19 mouse cellular contexts compared by ENCODE assay signal in genomic region chr4:98500875-98501274, GRCm38 (mm10).
A peak's percentile ranks its signal among the peaks of the same experiment; 100 is the strongest.
DNase-seq lines count a peak whose midpoint lies in the region.
"Had no signal": no experiment of that assay in that cellular context is flagged by ENCODE, and none has a peak within 500 bp of the region (broad histone marks: within the 10 kb centered on the region; RNA-seq: fewer than 3 reads in every experiment).

No protein-coding gene starts in this region.

- H3K27me3 ChIP-seq in heart, embryonic 10.5 days (ENCODE audit: insufficient read depth, poor library complexity, severe bottlenecking): no peaks in the 10 kb centered on the region
- H3K27me3 ChIP-seq in limb, embryonic 10.5 days (ENCODE audit: low read depth, poor library complexity, severe bottlenecking): no peaks in the 10 kb centered on the region
- H3K27me3 ChIP-seq: CH12.LX; embryonic facial prominence, embryonic 12.5 days; forebrain, embryonic 13.5 days; heart, embryonic 12.5 days; intestine, embryonic 15.5 days; limb, embryonic 12.5 days had no signal

- peaks cover 5% of the 10 kb centered on the region for H3K36me3 ChIP-seq in heart, embryonic 10.5 days
- peaks cover 4% of the 10 kb centered on the region; the same call in 1 of the 2 replicates for H3K36me3 ChIP-seq in limb, embryonic 10.5 days
- H3K36me3 ChIP-seq: G1E; intestine, embryonic 15.5 days had no signal

- WGBS in heart, embryonic 10.5 days: 85% methylated on average over 2 of the region's 2 CpGs
- WGBS in limb, embryonic 10.5 days: 88% methylated on average over 2 of the region's 2 CpGs

- H3K27ac ChIP-seq in heart, embryonic 10.5 days: no peak overlapping the region
- no peak overlapping the region for H3K27ac ChIP-seq in limb, embryonic 10.5 days
- H3K27ac ChIP-seq: embryonic facial prominence, embryonic 12.5 days; forebrain, embryonic 13.5 days; hindbrain, embryonic 10.5 days; intestine, embryonic 15.5 days; layer of hippocampus, adult 2 months; limb, embryonic 12.5 days had no signal

- no peaks in the 10 kb centered on the region for H3K4me1 ChIP-seq in heart, embryonic 10.5 days
- H3K4me1 ChIP-seq in limb, embryonic 10.5 days: peaks cover 3% of the 10 kb centered on the region; the same call in 1 of the 2 replicates
- H3K4me1 ChIP-seq: embryonic facial prominence, embryonic 12.5 days; forebrain, embryonic 13.5 days; heart, embryonic 12.5 days; intestine, embryonic 15.5 days; limb, embryonic 12.5 days had no signal

- no peak overlapping the region for H3K4me3 ChIP-seq in heart, embryonic 10.5 days
- H3K4me3 ChIP-seq in limb, embryonic 10.5 days: no peak overlapping the region
- H3K4me3 ChIP-seq: embryonic facial prominence, embryonic 12.5 days; forebrain, embryonic 13.5 days; heart, embryonic 12.5 days; hindbrain, embryonic 10.5 days; intestine, embryonic 15.5 days; layer of hippocampus, adult 2 months; limb, embryonic 12.5 days had no signal

- H3K9me3 ChIP-seq in heart, embryonic 10.5 days: no peaks in the 10 kb centered on the region
- no peaks in the 10 kb centered on the region for H3K9me3 ChIP-seq in limb, embryonic 10.5 days (replicated peaks)
- H3K9me3 ChIP-seq: embryonic facial prominence, embryonic 12.5 days; forebrain, embryonic 13.5 days; heart, embryonic 12.5 days; hindbrain, embryonic 10.5 days; intestine, embryonic 15.5 days; limb, embryonic 12.5 days had no signal

- DNase-seq in heart, embryonic 10.5 days (ENCODE audit: low spot score): peak; percentile 54
- no peak for DNase-seq in heart, adult 11 months
- DNase-seq in ovary, postnatal 36 days (ENCODE audit: low spot score): peak; percentile 35
- DNase-seq in ovary, postnatal 10 days (ENCODE audit: low spot score): no peak
- peak; percentile 84 for DNase-seq in adrenal gland, postnatal 10 days
- DNase-seq in gonadal fat pad, adult 2 months (ENCODE audit: low read depth): peak; percentile 90
- no peak for DNase-seq in limb, embryonic 10.5 days (ENCODE audit: low spot score)
- no peak for DNase-seq in layer of hippocampus, postnatal 14 days (ENCODE audit: low spot score in 2 of 2)
- DNase-seq: layer of hippocampus, postnatal 36 days; right cerebral cortex, postnatal 14 days had no signal

Comparison
In these comparisons a context has a peak if more than half of its experiments do, and no peak if none do; other contexts are left out.
1. DNase-seq: peak in heart, embryonic 10.5 days (single experiment), ovary, postnatal 36 days (single experiment), adrenal gland, postnatal 10 days (single experiment) and gonadal fat pad, adult 2 months (single experiment); none in heart, adult 11 months (single experiment), ovary, postnatal 10 days (single experiment), limb, embryonic 10.5 days (single experiment) and layer of hippocampus, postnatal 14 days (0 of 2).